Mouse (Mus musculus) cerebellum, adult (tissue): ENCODE measurements around the gene Asmt.
A peak's percentile ranks its signal among the peaks of the same experiment; 100 is the strongest.

Experiments used
- ATAC-seq: cut with Nextera tagmentation; 2 replicates; pipeline ENCODE4 v1.9.2; 2017; ENCODE audit warnings: mild to moderate bottlenecking, moderate library complexity, mixed read lengths; ENCODE audit not compliant: insufficient number of reproducible peaks, low FRiP score, low TSS enrichment

Gene Asmt

DNA sequence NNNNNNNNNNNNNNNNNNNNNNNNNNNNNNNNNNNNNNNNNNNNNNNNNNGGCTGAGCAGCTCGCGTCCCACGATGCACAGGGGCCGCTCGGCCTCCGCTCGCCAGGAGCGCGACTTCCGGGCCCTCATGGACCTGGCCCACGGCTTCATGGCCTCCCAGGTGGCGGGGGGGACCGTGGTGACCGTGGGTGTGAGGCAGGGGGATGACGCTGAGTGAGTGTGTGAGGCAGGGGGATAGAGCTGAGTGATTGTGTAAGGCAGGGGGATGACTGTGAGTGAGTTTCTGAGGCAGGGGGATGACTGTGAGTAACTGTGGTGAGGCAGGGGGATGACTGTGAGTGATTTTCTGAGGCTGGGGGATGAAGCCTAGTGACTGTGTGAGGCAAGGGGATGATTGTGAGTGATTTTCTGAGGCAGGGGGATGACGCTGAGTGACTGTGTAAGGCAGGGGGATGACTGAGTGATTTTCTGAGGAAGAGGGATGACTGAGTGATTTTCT lies at the start of gene Asmt:
Asmt (plus strand) TSS at position 51 of the 499 bp plus-strand sequence.
- peak; percentile 57; the same call in 1 of the 2 replicates for ATAC-seq

GRCm38 (mm10) chrX:170673233-170673951 lies 948 bp downstream of the Asmt start:
- peak; percentile 88 for ATAC-seq

- ATAC-seq = no peak
These were observed 1.9 kb downstream of the Asmt start for GRCm38 (mm10) chrX:170674229-170674771.

GRCm38 (mm10) chrX:170674885-170675876 lies 2.7 kb downstream of the Asmt start:
- peak; percentile 63 for ATAC-seq

DNA sequence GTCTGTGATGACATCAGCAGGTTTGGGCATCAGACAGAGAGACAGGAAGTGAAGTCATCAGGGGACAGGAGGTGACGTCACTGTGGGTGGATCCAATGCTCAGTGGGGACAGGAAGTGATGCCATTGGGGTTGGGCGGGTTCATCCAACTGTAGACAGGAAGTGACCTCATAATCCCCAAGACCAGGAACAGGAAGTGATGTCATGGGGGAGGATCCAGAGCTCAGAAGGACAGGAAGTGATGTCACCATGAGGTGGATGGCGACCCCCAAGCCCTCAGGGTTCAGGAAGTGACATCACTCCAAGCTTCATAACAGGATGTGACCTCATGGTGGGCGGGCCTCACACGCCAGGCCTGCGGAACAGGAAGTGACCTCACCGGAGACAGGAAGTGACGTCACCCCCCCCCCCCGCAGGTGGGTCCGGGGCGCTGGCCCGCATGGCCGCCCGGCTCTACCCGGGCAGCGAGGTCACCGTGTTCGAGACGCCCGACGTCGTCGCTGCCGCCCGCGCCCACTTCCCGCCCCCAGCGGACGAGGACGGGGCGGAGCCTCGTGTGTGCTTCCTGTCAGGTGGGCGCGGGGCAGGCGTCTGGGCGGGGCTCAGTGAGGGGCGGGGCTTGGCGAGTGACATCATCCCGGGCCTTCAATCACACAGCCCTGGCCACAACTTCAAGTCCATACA lies 3.6 kb downstream of the Asmt start:
- no peak for ATAC-seq

- no peak for ATAC-seq
These were observed 4.3 kb downstream of the Asmt start for GRCm38 (mm10) chrX:170676606-170677239.

- ATAC-seq = no peak
These were observed 4.8 kb downstream of the Asmt start for GRCm38 (mm10) chrX:170677266-170677665.

DNA sequence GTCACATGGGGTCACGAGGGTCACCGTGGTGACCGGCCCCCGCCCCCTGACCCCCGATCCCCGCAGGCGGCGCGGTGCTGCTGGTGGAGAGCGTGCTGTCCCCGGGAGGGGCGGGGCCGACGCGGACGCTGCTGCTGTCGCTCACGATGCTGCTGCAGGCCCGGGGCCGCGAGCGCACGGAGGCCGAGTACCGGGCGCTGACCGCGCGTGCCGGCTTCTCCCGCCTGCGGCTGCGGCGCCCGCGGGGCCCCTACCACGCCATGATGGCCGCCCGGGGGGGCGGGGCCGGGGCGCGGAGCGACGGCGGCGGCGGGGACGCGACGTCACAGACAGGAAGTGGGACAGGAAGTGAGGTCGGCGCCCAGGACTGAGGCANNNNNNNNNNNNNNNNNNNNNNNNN lies 5.2 kb downstream of the Asmt start:
- no peak for ATAC-seq
